Mouse (Mus musculus) limb, embryonic 15.5 days (tissue): ENCODE results near the gene Nol7. TPM values are rescaled to one million over a fixed set of nuclear protein-coding genes. Genes with fewer than 3 reads are reported as not detected.
A peak's percentile ranks its signal among the peaks of the same experiment; 100 is the strongest.

Experiments used
- ATAC-seq: fragments of 200-750 bp; cut with Nextera tagmentation; 2 replicates; pipeline ENCODE4 v1.8.0; 2017; ENCODE audit warnings: low read depth, moderate TSS enrichment; ENCODE audit not compliant: insufficient number of reproducible peaks, low FRiP score, low TSS enrichment
- H3K27ac ChIP-seq: fragments of 300-500 bp; sonication (generic); 2 replicates; pipeline ENCODE4 v1.5.1; 2015; ENCODE audit warnings: moderate library complexity, mild to moderate bottlenecking, inconsistent platforms
- H3K27me3 ChIP-seq: fragments of 300-500 bp; sonication (generic); 2 replicates; pipeline ENCODE4 v1.6.1; 2015; ENCODE audit warnings: inconsistent platforms
- H3K36me3 ChIP-seq: fragments of 300-500 bp; sonication (generic); 2 replicates; pipeline ENCODE4 v1.6.1; 2015; ENCODE audit warnings: inconsistent platforms
- H3K4me1 ChIP-seq: fragments of 300-500 bp; sonication (generic); 2 replicates; pipeline ENCODE4 v1.6.1; 2015; ENCODE audit warnings: inconsistent platforms
- H3K4me2 ChIP-seq: fragments of 300-500 bp; sonication (generic); 2 replicates; pipeline ENCODE4 v1.6.1; 2015; ENCODE audit warnings: mild to moderate bottlenecking, inconsistent platforms
- H3K4me3 ChIP-seq: fragments of 300-500 bp; sonication (generic); 2 replicates; pipeline ENCODE4 v1.5.1; 2015; ENCODE audit warnings: mild to moderate bottlenecking, inconsistent platforms
- H3K9ac ChIP-seq: fragments of 300-500 bp; sonication (generic); 2 replicates; pipeline ENCODE4 v1.6.1; 2015; ENCODE audit warnings: inconsistent platforms
- H3K9me3 ChIP-seq: fragments of 300-500 bp; sonication (generic); 2 replicates; pipeline ENCODE4 v1.6.1; 2016; ENCODE audit warnings: inconsistent platforms
- WGBS: fragments of 180-500 bp; shearing (Covaris S2); methylation state at CpG from one replicate; pipeline ENCODE4 v1.1.7; 2015; 5-methylcytosine and 5-hydroxymethylcytosine counted together
- polyA plus RNA-seq: library from polyadenylated mRNA; unstranded; fragments of >200 nt; fragmentation: Nextera tagmentation; extraction: Ambion mirVana; gene quantifications from 2 replicates; pipeline ENCODE4 v1.2.1, GENCODE M21; 2015

Gene Nol7
- polyA plus RNA-seq, 1 experiment from 2014 or later, result 135 TPM

GRCm38 (mm10) chr13:43372892-43373291, 25.3 kb upstream of the Nol7 start:
- Histone ChIP-seq H3K4me3 (no peak overlapping the region), H3K4me1 (no peaks in the 10 kb centered on the region), H3K9ac (no peak overlapping the region), H3K27ac (no peak overlapping the region), H3K36me3 (peaks cover 50% of the 10 kb centered on the region), H3K27me3 (no peaks in the 10 kb centered on the region), H3K9me3 (no peaks in the 10 kb centered on the region), H3K4me2 (no peak overlapping the region)
- no peak for ATAC-seq
- WGBS, result 88% methylated on average over 1 of the region's 1 CpGs

- no peak overlapping the region for H3K27ac ChIP-seq
- no peaks in the 10 kb centered on the region for H3K27me3 ChIP-seq
- H3K9ac ChIP-seq, result no peak overlapping the region
- H3K9me3 ChIP-seq, result no peaks in the 10 kb centered on the region
- H3K4me2 ChIP-seq, result no peak overlapping the region
- WGBS, result 82% methylated on average over 10 of the region's 10 CpGs
- no peak overlapping the region for H3K4me3 ChIP-seq
- ATAC-seq, result no peak
- H3K36me3 ChIP-seq, result peaks cover 55% of the 10 kb centered on the region
- H3K4me1 ChIP-seq, result no peaks in the 10 kb centered on the region
Measured at GRCm38 (mm10) chr13:43374205-43374604, 24.0 kb upstream of the Nol7 start.

- H3K27ac ChIP-seq, result no peak overlapping the region
Measured at GRCm38 (mm10) chr13:43374918-43375432, 23.2 kb upstream of the Nol7 start.

GRCm38 (mm10) chr13:43379989-43380388, 18.2 kb upstream of the Nol7 start:
- Histone ChIP-seq H3K4me1 (no peaks in the 10 kb centered on the region), H3K27me3 (no peaks in the 10 kb centered on the region), H3K9ac (no peak overlapping the region), H3K4me2 (no peak overlapping the region), H3K27ac (no peak overlapping the region), H3K9me3 (no peaks in the 10 kb centered on the region), H3K36me3 (peaks cover 23% of the 10 kb centered on the region), H3K4me3 (no peak overlapping the region)
- no peak for ATAC-seq
- 74% methylated on average over 3 of the region's 3 CpGs for WGBS

More at GRCm38 (mm10) chr13:43374918-43375432, 23.2 kb upstream of the Nol7 start:
- H3K9ac ChIP-seq, result no peak overlapping the region
- no peak for ATAC-seq
- H3K4me1 ChIP-seq, result no peaks in the 10 kb centered on the region
- H3K9me3 ChIP-seq, result no peaks in the 10 kb centered on the region
- 65% methylated on average over 2 of the region's 2 CpGs for WGBS
- no peak overlapping the region for H3K4me2 ChIP-seq
- no peak overlapping the region for H3K4me3 ChIP-seq
- peaks cover 59% of the 10 kb centered on the region for H3K36me3 ChIP-seq
- H3K27me3 ChIP-seq, result no peaks in the 10 kb centered on the region

DNA sequence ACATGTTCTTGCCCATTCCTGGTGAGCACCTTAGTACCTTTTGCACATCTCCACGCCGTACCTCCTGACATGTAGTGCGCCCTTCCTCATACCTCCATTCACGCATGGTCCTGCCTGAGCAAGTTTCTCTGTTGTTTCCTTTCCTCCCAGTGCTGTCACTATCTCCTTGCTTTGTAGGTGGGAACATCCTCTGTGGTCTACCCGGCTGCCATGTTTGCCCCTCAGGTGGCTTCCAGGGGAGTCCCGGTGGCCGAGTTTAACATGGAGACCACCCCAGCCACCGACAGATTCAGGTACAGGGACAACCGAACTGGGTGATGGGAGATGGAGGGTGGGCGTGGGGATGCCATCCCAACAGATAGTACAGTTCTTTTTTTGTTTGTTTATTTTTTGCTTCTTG, 12.9 kb upstream of the Nol7 start:
- WGBS, result 95% methylated on average over 10 of the region's 10 CpGs
- Histone ChIP-seq H3K4me2 (no peak overlapping the region), H3K4me3 (no peak overlapping the region), H3K9me3 (no peaks in the 10 kb centered on the region), H3K9ac (no peak overlapping the region), H3K36me3 (peaks cover 8% of the 10 kb centered on the region), H3K4me1 (no peaks in the 10 kb centered on the region), H3K27ac (no peak overlapping the region), H3K27me3 (no peaks in the 10 kb centered on the region)
- ATAC-seq, result no peak

DNA sequence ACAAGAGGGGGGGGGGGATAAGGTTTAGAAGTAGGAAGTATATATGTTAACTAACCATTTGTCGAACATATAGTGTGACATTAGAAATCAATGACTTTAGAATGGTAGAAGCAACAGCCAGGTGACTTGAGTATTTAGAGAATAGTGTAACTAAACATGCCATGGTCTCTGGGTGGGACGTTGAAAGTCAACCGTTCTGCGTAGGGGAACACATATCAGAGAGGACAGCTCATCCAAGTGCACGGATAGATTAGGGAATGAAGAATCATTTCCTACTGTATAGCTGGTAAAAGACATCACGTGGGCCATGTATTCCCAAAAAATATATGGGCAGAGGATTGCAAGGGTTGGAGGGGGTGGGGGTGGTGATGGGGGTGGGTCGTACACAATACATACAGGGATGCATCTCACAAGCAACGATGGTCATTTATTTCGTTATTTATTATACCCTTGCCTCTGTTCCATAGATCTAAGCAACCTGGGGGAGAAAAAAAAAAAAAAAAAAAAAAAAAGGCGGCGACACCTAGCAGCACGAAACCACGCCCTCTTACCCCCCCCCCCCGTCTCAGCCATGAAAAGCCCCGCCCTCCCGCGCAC, 392 bp upstream of the Nol7 start:
- H3K4me1 ChIP-seq, result peaks cover 7% of the 10 kb centered on the region
- WGBS, result 56% methylated on average over 13 of the region's 17 CpGs
- H3K9ac ChIP-seq, result no peak overlapping the region
- no peaks in the 10 kb centered on the region for H3K9me3 ChIP-seq
- H3K4me3 ChIP-seq, result peak overlapping the region; percentile 85
- ATAC-seq, result no peak; the same call in 1 of the 2 replicates
- H3K27me3 ChIP-seq, result no peaks in the 10 kb centered on the region
- peaks cover 51% of the 10 kb centered on the region for H3K36me3 ChIP-seq
- H3K27ac ChIP-seq, result 0 out of 2 replicates have a peak overlapping the region, but pooled peaks have one; percentile 93
- H3K4me2 ChIP-seq, result peak overlapping the region; percentile 65

DNA sequence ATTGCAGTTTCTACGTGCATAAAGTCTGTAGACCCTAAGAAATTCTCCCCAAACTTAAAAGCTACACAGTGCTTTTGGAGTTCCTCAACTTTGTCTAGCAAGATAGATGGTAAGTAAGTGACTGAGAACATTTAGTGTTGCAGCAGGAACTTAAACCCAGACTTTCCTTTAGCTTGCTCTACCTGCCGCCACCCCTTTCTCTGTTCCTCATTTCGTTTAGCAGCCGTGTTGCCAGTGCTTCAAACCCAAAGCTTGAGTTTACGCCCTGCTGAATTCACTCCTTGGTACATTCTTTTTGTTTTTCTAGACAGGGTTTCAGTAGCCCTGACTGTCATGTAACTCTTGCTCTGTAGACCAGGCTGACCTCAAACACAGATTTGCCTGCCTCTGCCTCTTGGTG, 1.4 kb downstream of the Nol7 start:
- Histone ChIP-seq H3K4me3 (no peak overlapping the region), H3K9ac (no peak overlapping the region), H3K4me1 (peaks cover 7% of the 10 kb centered on the region), H3K4me2 (no peak overlapping the region), H3K27ac (no peak overlapping the region), H3K27me3 (no peaks in the 10 kb centered on the region), H3K36me3 (peaks cover 55% of the 10 kb centered on the region), H3K9me3 (no peaks in the 10 kb centered on the region)
- WGBS, result 84% methylated on average over 5 of the region's 5 CpGs
- no peak for ATAC-seq

GRCm38 (mm10) chr13:43412311-43412710, 14.1 kb downstream of the Nol7 start:
- Histone ChIP-seq H3K9me3 (no peaks in the 10 kb centered on the region), H3K4me3 (no peak overlapping the region), H3K27me3 (no peaks in the 10 kb centered on the region), H3K9ac (no peak overlapping the region), H3K4me2 (no peak overlapping the region), H3K36me3 (peaks cover 63% of the 10 kb centered on the region), H3K27ac (no peak overlapping the region), H3K4me1 (no peaks in the 10 kb centered on the region)
- WGBS, result 84% methylated on average over 7 of the region's 7 CpGs
- no peak for ATAC-seq

GRCm38 (mm10) chr13:43413611-43414010, 15.4 kb downstream of the Nol7 start:
- H3K27me3 ChIP-seq, result no peaks in the 10 kb centered on the region
- no peak overlapping the region for H3K9ac ChIP-seq
- H3K36me3 ChIP-seq, result peaks cover 56% of the 10 kb centered on the region
- no peak overlapping the region for H3K4me3 ChIP-seq
- H3K4me2 ChIP-seq, result no peak overlapping the region
- H3K4me1 ChIP-seq, result no peaks in the 10 kb centered on the region
- no peak overlapping the region for H3K27ac ChIP-seq
- H3K9me3 ChIP-seq, result no peaks in the 10 kb centered on the region
- ATAC-seq, result no peak
- WGBS, result 95% methylated on average over 2 of the region's 2 CpGs

DNA sequence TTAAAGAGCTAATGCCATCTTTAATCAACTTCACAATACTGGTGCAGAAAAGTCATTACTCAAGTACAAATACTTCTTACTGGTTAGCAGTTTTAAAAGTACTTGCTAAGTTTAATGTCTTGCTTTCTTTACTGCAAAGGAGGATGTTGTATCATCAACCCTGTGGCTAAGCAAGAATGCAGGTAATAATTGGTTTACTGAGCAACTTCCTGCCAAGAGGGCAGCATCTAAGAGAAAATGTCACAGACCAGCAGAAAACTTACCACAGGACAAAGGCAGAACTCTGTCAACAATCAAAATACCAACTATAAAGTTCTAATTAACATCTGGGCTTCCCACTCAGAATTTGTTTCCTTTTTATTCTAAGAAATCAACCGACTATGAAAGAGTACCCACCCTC, 17.1 kb downstream of the Nol7 start:
- H3K9ac ChIP-seq, result no peak overlapping the region
- H3K36me3 ChIP-seq, result peaks cover 62% of the 10 kb centered on the region
- 88% methylated on average over 1 of the region's 1 CpGs for WGBS
- no peaks in the 10 kb centered on the region for H3K9me3 ChIP-seq
- H3K27me3 ChIP-seq, result no peaks in the 10 kb centered on the region
- H3K4me1 ChIP-seq, result no peaks in the 10 kb centered on the region
- H3K4me3 ChIP-seq, result no peak overlapping the region
- H3K4me2 ChIP-seq, result no peak overlapping the region
- H3K27ac ChIP-seq, result no peak overlapping the region
- no peak for ATAC-seq

GRCm38 (mm10) chr13:43428436-43428835, 30.2 kb downstream of the Nol7 start:
- Histone ChIP-seq H3K9ac (no peak overlapping the region), H3K36me3 (peaks cover 16% of the 10 kb centered on the region), H3K4me2 (no peak overlapping the region), H3K4me3 (no peak overlapping the region), H3K27me3 (no peaks in the 10 kb centered on the region), H3K4me1 (no peaks in the 10 kb centered on the region), H3K9me3 (no peaks in the 10 kb centered on the region), H3K27ac (no peak overlapping the region)
- no peak for ATAC-seq
- WGBS, result 60% methylated on average over 4 of the region's 4 CpGs

DNA sequence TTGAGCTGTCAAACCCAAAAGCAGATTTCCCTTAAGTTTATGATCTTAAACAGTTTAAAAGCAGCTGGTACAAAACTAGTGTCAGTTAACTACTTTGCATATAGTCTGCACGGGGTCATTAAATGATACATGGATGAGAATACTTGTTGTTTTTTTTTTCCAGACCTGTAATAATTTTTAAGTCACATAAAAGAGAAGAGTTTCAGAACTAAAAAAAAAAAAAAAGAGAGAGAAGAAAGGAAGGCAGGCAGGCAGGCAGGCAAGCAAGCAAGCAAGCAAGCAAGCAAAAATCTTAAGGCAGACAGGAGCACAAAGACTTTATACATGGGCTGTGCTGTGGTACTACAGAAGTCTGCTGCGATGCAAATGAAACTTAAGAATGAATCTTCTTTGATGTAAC, 35.2 kb downstream of the Nol7 start:
- no peaks in the 10 kb centered on the region for H3K27me3 ChIP-seq
- 73% methylated on average over 2 of the region's 2 CpGs for WGBS
- no peak for ATAC-seq
- H3K36me3 ChIP-seq, result peaks cover 9% of the 10 kb centered on the region
- H3K4me3 ChIP-seq, result no peak overlapping the region
- no peak overlapping the region for H3K9ac ChIP-seq
- H3K27ac ChIP-seq, result no peak overlapping the region
- no peaks in the 10 kb centered on the region for H3K4me1 ChIP-seq
- H3K9me3 ChIP-seq, result no peaks in the 10 kb centered on the region
- no peak overlapping the region for H3K4me2 ChIP-seq

GRCm38 (mm10) chr13:43440376-43440775, 42.2 kb downstream of the Nol7 start:
- 97% methylated on average over 1 of the region's 1 CpGs for WGBS
- Histone ChIP-seq H3K27ac (no peak overlapping the region), H3K27me3 (no peaks in the 10 kb centered on the region), H3K4me2 (no peak overlapping the region), H3K9me3 (no peaks in the 10 kb centered on the region), H3K4me3 (no peak overlapping the region), H3K36me3 (no peaks in the 10 kb centered on the region), H3K4me1 (no peaks in the 10 kb centered on the region), H3K9ac (no peak overlapping the region)
- ATAC-seq, result no peak
